35 mouse cellular contexts compared by ENCODE assay signal in genomic region chr9:120595306-120595705, GRCm38 (mm10). TPM values are rescaled to one million over a fixed set of nuclear protein-coding genes. Genes with fewer than 3 reads are reported as not detected.
A peak's percentile ranks its signal among the peaks of the same experiment; 100 is the strongest.
DNase-seq lines count a peak whose midpoint lies in the region; ATAC-seq and TF ChIP-seq lines count a peak whose summit lies in the region.
"Had no signal": no experiment of that assay in that cellular context is flagged by ENCODE, and none has a peak within 500 bp of the region (broad histone marks: within the 10 kb centered on the region; RNA-seq: fewer than 3 reads in every experiment).

No protein-coding gene starts in this region.

- 0 out of 2 replicates have a peak, but pooled peaks cover 3% of the 10 kb centered on the region for H3K27me3 ChIP-seq in hindbrain, embryonic 13.5 days
- H3K27me3 ChIP-seq in hindbrain, embryonic 10.5 days (ENCODE audit: insufficient read depth, poor library complexity, severe bottlenecking), result 0 out of 2 replicates have a peak, but pooled peaks cover 2% of the 10 kb centered on the region
- H3K27me3 ChIP-seq in midbrain, postnatal 0 days (ENCODE audit: insufficient read depth, low read length), result no peaks in the 10 kb centered on the region
- H3K27me3 ChIP-seq in midbrain, embryonic 16.5 days (ENCODE audit: control insufficient read depth, insufficient read depth, low read depth, low read length), result no peaks in the 10 kb centered on the region
- H3K27me3 ChIP-seq in forebrain, embryonic 13.5 days, result no peaks in the 10 kb centered on the region; the same call in 1 of the 2 replicates
- H3K27me3 ChIP-seq: heart, embryonic 12.5 days; limb, embryonic 15.5 days; liver, embryonic 13.5 days; neural tube, embryonic 12.5 days; stomach, embryonic 15.5 days had no signal

- no peak for ATAC-seq in hindbrain, embryonic 13.5 days (ENCODE audit: low FRiP score)
- no peak for ATAC-seq in midbrain, postnatal 0 days (ENCODE audit: low FRiP score)
- ATAC-seq in midbrain, embryonic 16.5 days, result no peak
- ATAC-seq in forebrain, embryonic 13.5 days, result peak; percentile 61; the same call in 1 of the 2 replicates
- ATAC-seq: inflammation-experienced regulatory T-cells, adult 6 months; lung, postnatal 0 days; Patski had no signal

- no peak for DNase-seq in hindbrain, embryonic 10.5 days (ENCODE audit: low spot score)
- DNase-seq in midbrain, postnatal 0 days (ENCODE audit: low spot score), result peak; percentile 45
- no peak for DNase-seq in lung, postnatal 14 days
- no peak for DNase-seq in layer of hippocampus, postnatal 14 days (ENCODE audit: low spot score in 2 of 2)
- DNase-seq: adrenal gland, postnatal 10 days; cerebellum, adult 11 months; cerebellum, adult 9-11 months; gastrocnemius, adult 2 months; heart, adult 2 months; kidney, adult 11 months; kidney, postnatal 25 days; liver, embryonic 13.5 days; lung, adult 18-20 months; right cerebral cortex, postnatal 14 days had no signal

- no peaks in the 10 kb centered on the region for H3K9me3 ChIP-seq in hindbrain, embryonic 13.5 days
- H3K9me3 ChIP-seq in hindbrain, embryonic 10.5 days, result no peaks in the 10 kb centered on the region
- no peaks in the 10 kb centered on the region for H3K9me3 ChIP-seq in midbrain, postnatal 0 days (ENCODE audit: low read length)
- no peaks in the 10 kb centered on the region for H3K9me3 ChIP-seq in midbrain, embryonic 16.5 days (replicated peaks; ENCODE audit: control insufficient read depth, low read length, poor library complexity, severe bottlenecking)
- no peaks in the 10 kb centered on the region for H3K9me3 ChIP-seq in forebrain, embryonic 13.5 days (replicated peaks)
- H3K9me3 ChIP-seq: embryonic facial prominence, embryonic 10.5 days; embryonic facial prominence, embryonic 15.5 days; heart, embryonic 12.5 days; limb, embryonic 10.5 days; limb, embryonic 15.5 days; liver, embryonic 13.5 days; midbrain, embryonic 13.5 days; neural tube, embryonic 12.5 days; stomach, embryonic 15.5 days had no signal

- TF ChIP-seq CTCF in midbrain, postnatal 0 days (IDR thresholded peaks at IDR 0.05), result no peak

- no peak overlapping the region for H3K9ac ChIP-seq in hindbrain, embryonic 13.5 days
- no peak overlapping the region for H3K9ac ChIP-seq in midbrain, postnatal 0 days (replicated peaks; ENCODE audit: low read length, poor library complexity, severe bottlenecking)
- no peak overlapping the region for H3K9ac ChIP-seq in midbrain, embryonic 16.5 days (ENCODE audit: low read depth, low read length)
- H3K9ac ChIP-seq in forebrain, embryonic 13.5 days, result no peak overlapping the region
- H3K9ac ChIP-seq: embryonic facial prominence, embryonic 15.5 days; heart, embryonic 12.5 days; limb, embryonic 15.5 days; liver, embryonic 13.5 days; midbrain, embryonic 13.5 days; neural tube, embryonic 12.5 days; stomach, embryonic 15.5 days had no signal

- no peak overlapping the region for H3K4me2 ChIP-seq in hindbrain, embryonic 13.5 days
- no peak overlapping the region for H3K4me2 ChIP-seq in midbrain, postnatal 0 days (ENCODE audit: low read depth, low read length, poor library complexity, severe bottlenecking)
- no peak overlapping the region for H3K4me2 ChIP-seq in midbrain, embryonic 16.5 days (ENCODE audit: low read length)
- no peak overlapping the region for H3K4me2 ChIP-seq in forebrain, embryonic 13.5 days
- H3K4me2 ChIP-seq: embryonic facial prominence, embryonic 15.5 days; heart, embryonic 12.5 days; limb, embryonic 15.5 days; liver, embryonic 13.5 days; midbrain, embryonic 13.5 days; neural tube, embryonic 12.5 days; stomach, embryonic 15.5 days had no signal

- 0 out of 2 replicates have a peak overlapping the region, but pooled peaks have one; percentile 9 for H3K27ac ChIP-seq in hindbrain, embryonic 13.5 days
- no peak overlapping the region for H3K27ac ChIP-seq in hindbrain, embryonic 10.5 days
- no peak overlapping the region for H3K27ac ChIP-seq in midbrain, postnatal 0 days (ENCODE audit: low read depth, low read length)
- H3K27ac ChIP-seq in midbrain, embryonic 16.5 days (ENCODE audit: low read length), result no peak overlapping the region
- peak overlapping the region; percentile 33; the same call in 1 of the 2 replicates for H3K27ac ChIP-seq in forebrain, embryonic 13.5 days
- H3K27ac ChIP-seq: embryonic facial prominence, embryonic 10.5 days; embryonic facial prominence, embryonic 15.5 days; gastrocnemius, adult 2 months; heart, adult 2 months; limb, embryonic 10.5 days; limb, embryonic 15.5 days; liver, embryonic 13.5 days; macrophage; neural tube, embryonic 12.5 days; stomach, embryonic 15.5 days had no signal

- no peak overlapping the region for H3K4me3 ChIP-seq in hindbrain, embryonic 13.5 days
- H3K4me3 ChIP-seq in hindbrain, embryonic 10.5 days, result no peak overlapping the region
- no peak overlapping the region for H3K4me3 ChIP-seq in midbrain, postnatal 0 days (ENCODE audit: low read depth, low read length)
- no peak overlapping the region for H3K4me3 ChIP-seq in midbrain, embryonic 16.5 days (ENCODE audit: low read depth, low read length)
- H3K4me3 ChIP-seq in forebrain, embryonic 13.5 days, result no peak overlapping the region
- H3K4me3 ChIP-seq: embryonic facial prominence, embryonic 10.5 days; embryonic facial prominence, embryonic 15.5 days; gastrocnemius, adult 2 months; heart, adult 2 months; heart, embryonic 12.5 days; limb, embryonic 10.5 days; limb, embryonic 15.5 days; liver, embryonic 13.5 days; midbrain, embryonic 13.5 days; myocyte; neural tube, embryonic 12.5 days; stomach, embryonic 15.5 days had no signal

- H3K36me3 ChIP-seq in hindbrain, embryonic 13.5 days, result no peaks in the 10 kb centered on the region
- no peaks in the 10 kb centered on the region for H3K36me3 ChIP-seq in hindbrain, embryonic 10.5 days
- no peaks in the 10 kb centered on the region for H3K36me3 ChIP-seq in midbrain, postnatal 0 days (ENCODE audit: insufficient read depth, low read length)
- no peaks in the 10 kb centered on the region for H3K36me3 ChIP-seq in midbrain, embryonic 16.5 days (ENCODE audit: control insufficient read depth, insufficient read depth, low read length)
- H3K36me3 ChIP-seq in forebrain, embryonic 13.5 days (ENCODE audit: poor library complexity, severe bottlenecking), result no peaks in the 10 kb centered on the region
- H3K36me3 ChIP-seq: embryonic facial prominence, embryonic 10.5 days; embryonic facial prominence, embryonic 15.5 days; heart, embryonic 12.5 days; limb, embryonic 10.5 days; limb, embryonic 15.5 days; liver, embryonic 13.5 days; midbrain, embryonic 13.5 days; neural tube, embryonic 12.5 days; stomach, embryonic 15.5 days had no signal

- peaks cover 13% of the 10 kb centered on the region for H3K4me1 ChIP-seq in hindbrain, embryonic 13.5 days (replicated peaks)
- peaks cover 24% of the 10 kb centered on the region for H3K4me1 ChIP-seq in hindbrain, embryonic 10.5 days (replicated peaks)
- H3K4me1 ChIP-seq in midbrain, postnatal 0 days (ENCODE audit: insufficient read depth, low read length), result no peaks in the 10 kb centered on the region
- peaks cover 3% of the 10 kb centered on the region; the same call in 1 of the 2 replicates for H3K4me1 ChIP-seq in midbrain, embryonic 16.5 days (ENCODE audit: control insufficient read depth, insufficient read depth, low read length)
- peaks cover 29% of the 10 kb centered on the region for H3K4me1 ChIP-seq in forebrain, embryonic 13.5 days
- H3K4me1 ChIP-seq: heart, embryonic 12.5 days; liver, embryonic 13.5 days; neural tube, embryonic 12.5 days had no signal

- 57% methylated on average over 4 of the region's 4 CpGs for WGBS in hindbrain, embryonic 13.5 days
- WGBS in hindbrain, embryonic 10.5 days, result 71% methylated on average over 4 of the region's 4 CpGs
- 62% methylated on average over 4 of the region's 4 CpGs for WGBS in midbrain, postnatal 0 days
- WGBS in midbrain, embryonic 16.5 days, result 64% methylated on average over 4 of the region's 4 CpGs
- 45% methylated on average over 4 of the region's 4 CpGs for WGBS in forebrain, embryonic 13.5 days

RNA-seq across cellular contexts. Expression of gene Rpl14, which starts 24.1 kb away (rescaled TPM):
- 481 and 484 TPM in 2 replicates for polyA plus RNA-seq in hindbrain, embryonic 13.5 days (2015; fragmentation: Nextera tagmentation; extraction: Ambion mirVana)
- polyA plus RNA-seq in hindbrain, embryonic 10.5 days (2016; fragmentation: Nextera tagmentation; extraction: Ambion mirVana), result 673 and 781 TPM in 2 replicates
- 261 and 287 TPM in 2 replicates for total RNA-seq in midbrain, postnatal 0 days (2014; rRNA removed)
- 445 and 474 TPM in 2 replicates for polyA plus RNA-seq in midbrain, postnatal 0 days (2015; fragmentation: Nextera tagmentation; extraction: Ambion mirVana)
- 391 and 407 TPM in 2 replicates for polyA plus RNA-seq in midbrain, embryonic 16.5 days (2015; fragmentation: Nextera tagmentation; extraction: Ambion mirVana)
- polyA plus RNA-seq in forebrain, embryonic 13.5 days (2015; fragmentation: Nextera tagmentation; extraction: Ambion mirVana), result 544 and 592 TPM in 2 replicates
- 100 to 1,000 TPM; 266 to 268 TPM for total RNA-seq in layer of hippocampus, postnatal 14 days (2021)

RNA-seq across cellular contexts. Expression of gene Entpd3, which starts 55.7 kb away (rescaled TPM):
- polyA plus RNA-seq in hindbrain, embryonic 13.5 days (2015; fragmentation: Nextera tagmentation; extraction: Ambion mirVana), result 1.2 and 1.6 TPM in 2 replicates
- 0.25 and 0.41 TPM in 2 replicates for polyA plus RNA-seq in hindbrain, embryonic 10.5 days (2016; fragmentation: Nextera tagmentation; extraction: Ambion mirVana)
- total RNA-seq in midbrain, postnatal 0 days (2014; rRNA removed), result 6.9 and 9.0 TPM in 2 replicates
- 4.7 and 5.2 TPM in 2 replicates for polyA plus RNA-seq in midbrain, postnatal 0 days (2015; fragmentation: Nextera tagmentation; extraction: Ambion mirVana)
- polyA plus RNA-seq in midbrain, embryonic 16.5 days (2015; fragmentation: Nextera tagmentation; extraction: Ambion mirVana), result 4.4 and 5.5 TPM in 2 replicates
- 0.30 and 0.49 TPM in 2 replicates for polyA plus RNA-seq in forebrain, embryonic 13.5 days (2015; fragmentation: Nextera tagmentation; extraction: Ambion mirVana)
- total RNA-seq in layer of hippocampus, postnatal 14 days (2021), result 1 to 10 TPM; 4.7 to 5.1 TPM
- total RNA-seq: gastrocnemius, adult 2 months; gastrocnemius, postnatal 4 days; hematopoietic stem cell, adult 5-6 weeks; megakaryocyte-erythroid progenitor cell, adult 5-6 weeks; MEL had no signal
- polyA plus RNA-seq: heart, postnatal 0 days; macrophage; Patski had no signal

Comparison
In these comparisons a context has a peak if more than half of its experiments do, and no peak if none do; other contexts are left out.
1. H3K27ac ChIP-seq: peak in hindbrain, embryonic 13.5 days (single experiment) and forebrain, embryonic 13.5 days (single experiment); none in hindbrain, embryonic 10.5 days (single experiment), midbrain, postnatal 0 days (single experiment) and midbrain, embryonic 16.5 days (single experiment).